Mouse (Mus musculus): ENCODE results near the gene Olfr457. TPM values are rescaled to one million over a fixed set of nuclear protein-coding genes. Genes with fewer than 3 reads are reported as not detected.
A peak's percentile ranks its signal among the peaks of the same experiment; 100 is the strongest.
"Not testable (repeated sequence)": the region's sequence is repeated elsewhere in the genome, so short reads cannot be mapped to it uniquely, and the experiment has no call there.

Olfr457 gene
- total RNA-seq (2014; rRNA removed) (not detected in 2 replicates), polyA plus RNA-seq (2015; fragmentation: Nextera tagmentation; extraction: Ambion mirVana) (not detected in 2 replicates)

GRCm38 (mm10) chr6:42476235-42476634, at the start of gene Olfr457:
Olfr457 (minus strand) TSS chr6:42476335.
- H3K36me3 ChIP-seq (ENCODE audit: insufficient read depth) = no peaks in the 10 kb centered on the region
- no peaks in the 10 kb centered on the region for H3K4me1 ChIP-seq (ENCODE audit: insufficient read depth)
- DNase-seq = no peak
- no peak within 1 kb of the TSS for H3K4me2 ChIP-seq (ENCODE audit: low read depth)
- no peaks in the 10 kb centered on the region for H3K9me3 ChIP-seq (ENCODE audit: low read length)
- no peak within 1 kb of the TSS for H3K27ac ChIP-seq (ENCODE audit: low read depth, low read length)
- no peak for ATAC-seq
- H3K9ac ChIP-seq = no peak within 1 kb of the TSS
- H3K27me3 ChIP-seq (ENCODE audit: insufficient read depth, low read length) = no peaks in the 10 kb centered on the region
- TF ChIP-seq CTCF (IDR thresholded peaks at IDR 0.05; ENCODE audit: low read depth) = no peak
- WGBS = 75% methylated on average over 1 of the region's 1 CpGs
- no peak within 1 kb of the TSS for H3K4me3 ChIP-seq (ENCODE audit: low read depth, low read length)

GRCm38 (mm10) chr6:42513461-42513860, 37.3 kb upstream of the Olfr457 start:
- Histone ChIP-seq H3K9ac (no peak overlapping the region), H3K27me3 (ENCODE audit: insufficient read depth, low read length) (no peaks in the 10 kb centered on the region), H3K27ac (ENCODE audit: low read depth, low read length) (no peak overlapping the region), H3K36me3 (ENCODE audit: insufficient read depth) (no peaks in the 10 kb centered on the region), H3K4me1 (ENCODE audit: insufficient read depth) (no peaks in the 10 kb centered on the region), H3K4me3 (ENCODE audit: low read depth, low read length) (no peak overlapping the region), H3K9me3 (ENCODE audit: low read length) (no peaks in the 10 kb centered on the region), H3K4me2 (ENCODE audit: low read depth) (no peak overlapping the region)
- 80% methylated on average over 1 of the region's 1 CpGs for WGBS
- no peak for ATAC-seq
- no peak for TF ChIP-seq CTCF (IDR thresholded peaks at IDR 0.05; ENCODE audit: low read depth)
- DNase-seq = no peak

- Histone ChIP-seq H3K4me3 (ENCODE audit: low read depth, low read length) (no peak overlapping the region), H3K4me1 (ENCODE audit: insufficient read depth) (no peaks in the 10 kb centered on the region), H3K36me3 (ENCODE audit: insufficient read depth) (no peaks in the 10 kb centered on the region), H3K9ac (no peak overlapping the region), H3K27ac (ENCODE audit: low read depth, low read length) (no peak overlapping the region), H3K4me2 (ENCODE audit: low read depth) (no peak overlapping the region), H3K9me3 (ENCODE audit: low read length) (no peaks in the 10 kb centered on the region), H3K27me3 (ENCODE audit: insufficient read depth, low read length) (no peaks in the 10 kb centered on the region)
- no peak for TF ChIP-seq CTCF (IDR thresholded peaks at IDR 0.05; ENCODE audit: low read depth)
- DNase-seq (peak; percentile 11), ATAC-seq (peak; percentile 36; the same call in 1 of the 2 replicates)
Measured at GRCm38 (mm10) chr6:42509311-42509710, 33.2 kb upstream of the Olfr457 start.

GRCm38 (mm10) chr6:42503478-42503877, 27.3 kb upstream of the Olfr457 start:
- no peak overlapping the region for H3K4me2 ChIP-seq (ENCODE audit: low read depth)
- DNase-seq = no peak
- H3K27me3 ChIP-seq (ENCODE audit: insufficient read depth, low read length) = no peaks in the 10 kb centered on the region
- WGBS = 71% methylated on average over 2 of the region's 2 CpGs
- no peak for ATAC-seq
- no peaks in the 10 kb centered on the region for H3K36me3 ChIP-seq (ENCODE audit: insufficient read depth)
- TF ChIP-seq CTCF (IDR thresholded peaks at IDR 0.05; ENCODE audit: low read depth) = no peak
- H3K9me3 ChIP-seq (ENCODE audit: low read length) = no peaks in the 10 kb centered on the region
- no peak overlapping the region for H3K4me3 ChIP-seq (ENCODE audit: low read depth, low read length)
- no peak overlapping the region for H3K27ac ChIP-seq (ENCODE audit: low read depth, low read length)
- no peak overlapping the region for H3K9ac ChIP-seq
- no peaks in the 10 kb centered on the region for H3K4me1 ChIP-seq (ENCODE audit: insufficient read depth)

- Histone ChIP-seq H3K4me2 (ENCODE audit: low read depth) (no peak overlapping the region), H3K27me3 (ENCODE audit: insufficient read depth, low read length) (no peaks in the 10 kb centered on the region), H3K4me1 (ENCODE audit: insufficient read depth) (no peaks in the 10 kb centered on the region), H3K36me3 (ENCODE audit: insufficient read depth) (no peaks in the 10 kb centered on the region), H3K27ac (ENCODE audit: low read depth, low read length) (no peak overlapping the region), H3K9ac (no peak overlapping the region), H3K4me3 (ENCODE audit: low read depth, low read length) (no peak overlapping the region), H3K9me3 (ENCODE audit: low read length) (no peaks in the 10 kb centered on the region)
- WGBS = 79% methylated on average over 1 of the region's 1 CpGs
- no peak for TF ChIP-seq CTCF (IDR thresholded peaks at IDR 0.05; ENCODE audit: low read depth)
- no peak for DNase-seq
- ATAC-seq = no peak
Measured at GRCm38 (mm10) chr6:42489731-42490130, 13.6 kb upstream of the Olfr457 start.

GRCm38 (mm10) chr6:42487114-42487513, 11.0 kb upstream of the Olfr457 start, which contains the start of gene Olfr456:
Olfr456 (minus strand) TSS chr6:42487214.
- Histone ChIP-seq H3K9me3 (ENCODE audit: low read length) (no peaks in the 10 kb centered on the region), H3K27me3 (ENCODE audit: insufficient read depth, low read length) (no peaks in the 10 kb centered on the region; the same call in 1 of the 2 replicates), H3K27ac (ENCODE audit: low read depth, low read length) (no peak within 1 kb of the TSS), H3K4me3 (ENCODE audit: low read depth, low read length) (no peak within 1 kb of the TSS), H3K4me1 (ENCODE audit: insufficient read depth) (no peaks in the 10 kb centered on the region), H3K4me2 (ENCODE audit: low read depth) (no peak within 1 kb of the TSS), H3K9ac (no peak within 1 kb of the TSS), H3K36me3 (ENCODE audit: insufficient read depth) (no peaks in the 10 kb centered on the region)
- no peak for ATAC-seq
- no peak for DNase-seq
- TF ChIP-seq CTCF (IDR thresholded peaks at IDR 0.05; ENCODE audit: low read depth) = no peak
- WGBS = 94% methylated on average over 1 of the region's 1 CpGs

GRCm38 (mm10) chr6:42484633-42485032, 8.5 kb upstream of the Olfr457 start:
- ATAC-seq (no peak), DNase-seq (no peak)
- Histone ChIP-seq H3K27me3 (ENCODE audit: insufficient read depth, low read length) (no peaks in the 10 kb centered on the region; the same call in 1 of the 2 replicates), H3K4me2 (ENCODE audit: low read depth) (no peak overlapping the region), H3K9ac (no peak overlapping the region), H3K27ac (ENCODE audit: low read depth, low read length) (no peak overlapping the region), H3K36me3 (ENCODE audit: insufficient read depth) (no peaks in the 10 kb centered on the region), H3K4me1 (ENCODE audit: insufficient read depth) (no peaks in the 10 kb centered on the region), H3K9me3 (ENCODE audit: low read length) (no peaks in the 10 kb centered on the region), H3K4me3 (ENCODE audit: low read depth, low read length) (no peak overlapping the region)
- TF ChIP-seq CTCF (IDR thresholded peaks at IDR 0.05; ENCODE audit: low read depth) = no peak

GRCm38 (mm10) chr6:42471298-42471697, 4.8 kb downstream of the Olfr457 start:
- ATAC-seq; H3K4me1 ChIP-seq (ENCODE audit: insufficient read depth); H3K27me3 ChIP-seq (ENCODE audit: insufficient read depth, low read length); H3K4me2 ChIP-seq (ENCODE audit: low read depth); H3K9me3 ChIP-seq (ENCODE audit: low read length); H3K27ac ChIP-seq (ENCODE audit: low read depth, low read length); H3K9ac ChIP-seq; H3K4me3 ChIP-seq (ENCODE audit: low read depth, low read length); DNase-seq; H3K36me3 ChIP-seq (ENCODE audit: insufficient read depth): not testable (repeated sequence)
- 97% methylated on average over 4 of the region's 4 CpGs for WGBS
